Mouse (Mus musculus): Measurements from ENCODE around the gene Lyl1.

The Lyl1 gene

GRCm38 (mm10) chr8:84700941-84701911 is at the start of gene Lyl1:
Lyl1 (plus strand) TSS chr8:84701457.
- in situ Hi-C loops (cut with MboI; ENCODE audit: unreplicated experiment in 2 of 2), result loop anchor here in 1 of 2 experiments (5.0 to 10.0 kb wide), 3 partner anchors 39 to 496 kb away; partner anchors contain the start of genes Ier2 and Junb

- in situ Hi-C loops (cut with MboI; ENCODE audit: unreplicated experiment in 2 of 2), result no loop called here
Measured at GRCm38 (mm10) chr8:84653092-84653631, 48.1 kb upstream of the Lyl1 start.

- in situ Hi-C loops (cut with MboI; ENCODE audit: unreplicated experiment in 2 of 2), result no loop called here
Measured at GRCm38 (mm10) chr8:84654597-84654996, 46.7 kb upstream of the Lyl1 start.

GRCm38 (mm10) chr8:84655336-84656190 is 45.7 kb upstream of the Lyl1 start:
- in situ Hi-C loops (cut with MboI; ENCODE audit: unreplicated experiment in 2 of 2), result no loop called here

- in situ Hi-C loops (cut with MboI; ENCODE audit: unreplicated experiment in 2 of 2), result no loop called here
Measured at GRCm38 (mm10) chr8:84656191-84656525, 45.1 kb upstream of the Lyl1 start.

GRCm38 (mm10) chr8:84656641-84657126 is 44.6 kb upstream of the Lyl1 start:
- in situ Hi-C loops (cut with MboI; ENCODE audit: unreplicated experiment in 2 of 2), result no loop called here

- in situ Hi-C loops (cut with MboI; ENCODE audit: unreplicated experiment in 2 of 2), result no loop called here
Measured at GRCm38 (mm10) chr8:84657203-84657602, 44.1 kb upstream of the Lyl1 start.

- in situ Hi-C loops (cut with MboI; ENCODE audit: unreplicated experiment in 2 of 2), result no loop called here
Measured at GRCm38 (mm10) chr8:84657680-84658079, 43.6 kb upstream of the Lyl1 start.

- in situ Hi-C loops (cut with MboI; ENCODE audit: unreplicated experiment in 2 of 2), result no loop called here
Measured at GRCm38 (mm10) chr8:84658951-84659350, 42.3 kb upstream of the Lyl1 start.

- in situ Hi-C loops (cut with MboI; ENCODE audit: unreplicated experiment in 2 of 2), result loop anchor here (5.0 kb wide), 2 partner anchors 37 to 42 kb away; partner anchors contain the start of gene Lyl1 (in 1 of the 2)
Measured at GRCm38 (mm10) chr8:84659936-84660818, 41.1 kb upstream of the Lyl1 start.

GRCm38 (mm10) chr8:84660819-84661457 is 40.3 kb upstream of the Lyl1 start:
- in situ Hi-C loops (cut with MboI; ENCODE audit: unreplicated experiment in 2 of 2), result loop anchor here (5.0 kb wide), 2 partner anchors 36 to 41 kb away; partner anchors contain the start of gene Lyl1 (in 1 of the 2)

- in situ Hi-C loops (cut with MboI; ENCODE audit: unreplicated experiment in 2 of 2), result loop anchor here (5.0 kb wide), 2 partner anchors 36 to 41 kb away; partner anchors contain the start of gene Lyl1 (in 1 of the 2)
Measured at GRCm38 (mm10) chr8:84661458-84661871, 39.8 kb upstream of the Lyl1 start.

GRCm38 (mm10) chr8:84661961-84662571 is 39.2 kb upstream of the Lyl1 start:
- in situ Hi-C loops (cut with MboI; ENCODE audit: unreplicated experiment in 2 of 2), result loop anchor here (5.0 kb wide), 2 partner anchors 35 to 40 kb away; partner anchors contain the start of gene Lyl1 (in 1 of the 2)

GRCm38 (mm10) chr8:84662581-84663065 is 38.6 kb upstream of the Lyl1 start, which contains the start of gene Ier2:
Ier2 (minus strand) TSS chr8:84662852.
- in situ Hi-C loops (cut with MboI; ENCODE audit: unreplicated experiment in 2 of 2), result loop anchor here (5.0 kb wide), 2 partner anchors 35 to 40 kb away; partner anchors contain the start of gene Lyl1 (in 1 of the 2)

GRCm38 (mm10) chr8:84663483-84664327 is 37.6 kb upstream of the Lyl1 start:
- in situ Hi-C loops (cut with MboI; ENCODE audit: unreplicated experiment in 2 of 2), result loop anchor here (5.0 kb wide), 2 partner anchors 34 to 39 kb away; partner anchors contain the start of gene Lyl1 (in 1 of the 2)

- in situ Hi-C loops (cut with MboI; ENCODE audit: unreplicated experiment in 2 of 2), result loop anchor here (5.0 kb wide), 2 partner anchors 33 to 38 kb away; partner anchors contain the start of gene Lyl1 (in 1 of the 2)
Measured at GRCm38 (mm10) chr8:84664566-84665384, 36.5 kb upstream of the Lyl1 start.
